Mouse (Mus musculus) hindbrain, embryonic 12.5 days (tissue): ENCODE results near the gene Fam78b. TPM values are rescaled to one million over a fixed set of nuclear protein-coding genes. Genes with fewer than 3 reads are reported as not detected.

Experiments
- ATAC-seq: fragments of 200-750 bp; cut with Nextera tagmentation; 2 replicates; pipeline ENCODE4 v1.8.0; 2017; ENCODE audit warnings: moderate TSS enrichment; ENCODE audit not compliant: low FRiP score
- H3K27ac ChIP-seq: fragments of 300-500 bp; sonication (generic); 2 replicates; pipeline ENCODE4 v1.5.1; 2016; ENCODE audit warnings: mild to moderate bottlenecking
- H3K27me3 ChIP-seq: fragments of 300-500 bp; sonication (generic); 2 replicates; pipeline ENCODE4 v1.6.1; 2016; ENCODE audit warnings: mild to moderate bottlenecking
- H3K36me3 ChIP-seq: fragments of 300-500 bp; sonication (generic); 2 replicates; pipeline ENCODE4 v1.6.1; 2016; ENCODE audit warnings: mild to moderate bottlenecking
- H3K4me1 ChIP-seq: fragments of 300-500 bp; sonication (generic); 2 replicates; pipeline ENCODE4 v1.6.1; 2016
- H3K4me2 ChIP-seq: fragments of 300-500 bp; sonication (generic); replicated peaks from 2 replicates; pipeline ENCODE4 v1.6.1; 2016; ENCODE audit warnings: mild to moderate bottlenecking
- H3K4me3 ChIP-seq: fragments of 300-500 bp; sonication (generic); 2 replicates; pipeline ENCODE4 v1.5.1; 2016; ENCODE audit warnings: mild to moderate bottlenecking
- H3K9ac ChIP-seq: fragments of 300-500 bp; sonication (generic); 2 replicates; pipeline ENCODE4 v1.6.1; 2016; ENCODE audit warnings: mild to moderate bottlenecking, moderate library complexity
- H3K9me3 ChIP-seq: fragments of 300-500 bp; sonication (generic); replicated peaks from 2 replicates; pipeline ENCODE4 v1.6.1; 2016; ENCODE audit warnings: mild to moderate bottlenecking
- WGBS: fragments of 180-500 bp; shearing (Covaris S2); methylation state at CpG from one replicate; pipeline ENCODE4 v1.1.7; 2016; 5-methylcytosine and 5-hydroxymethylcytosine counted together
- polyA plus RNA-seq: library from polyadenylated mRNA; unstranded; fragments of >200 nt; fragmentation: Nextera tagmentation; extraction: Ambion mirVana; gene quantifications from 2 replicates; pipeline ENCODE4 v1.2.1, GENCODE M21; 2016

The Fam78b gene
- polyA plus RNA-seq, 1 experiment from 2014 or later: 11.6 TPM

DNA sequence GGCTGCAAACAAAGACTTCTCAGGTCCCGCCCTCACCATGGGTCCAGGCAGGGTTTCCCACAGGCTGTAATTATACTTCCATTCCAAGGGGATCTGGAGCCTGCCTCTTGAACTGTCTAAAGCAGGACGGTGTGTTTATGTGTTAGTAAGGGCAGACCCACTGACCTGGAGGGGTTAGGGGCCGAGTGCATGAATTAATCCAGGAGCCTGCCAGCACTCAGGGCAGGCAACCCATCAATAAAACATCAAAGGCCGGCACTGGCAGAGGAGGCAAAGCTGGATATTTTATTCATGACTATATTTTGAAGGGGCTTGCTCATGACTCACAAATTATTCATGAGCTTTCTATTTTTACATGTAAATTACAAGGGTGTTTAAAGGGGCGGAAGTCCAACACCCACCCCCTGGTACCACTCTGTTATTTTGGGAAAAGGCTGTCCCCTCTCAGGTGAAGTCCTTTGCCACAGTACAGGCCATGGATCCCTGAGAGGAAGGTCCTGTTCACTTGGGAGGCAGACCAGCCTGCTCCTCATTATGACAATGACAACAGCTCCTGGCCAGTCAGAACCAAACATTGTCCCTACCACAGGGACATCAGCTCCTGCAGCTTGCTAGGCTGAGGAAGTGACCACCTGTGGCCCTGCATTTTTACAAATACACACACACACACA lies 103.9 kb downstream of the Fam78b start:
- ATAC-seq: peak; percentile 32; the same call in 1 of the 2 replicates
- H3K27ac ChIP-seq: no peak overlapping the region; the same call in 1 of the 2 replicates
- H3K4me3 ChIP-seq: no peak overlapping the region
- H3K4me2 ChIP-seq: no peak overlapping the region
- WGBS: 30% methylated on average over 5 of the region's 5 CpGs
- no peak overlapping the region for H3K9ac ChIP-seq
- no peaks in the 10 kb centered on the region for H3K36me3 ChIP-seq
- H3K9me3 ChIP-seq: no peaks in the 10 kb centered on the region
- peaks cover 9% of the 10 kb centered on the region; the same call in 1 of the 2 replicates for H3K4me1 ChIP-seq
- H3K27me3 ChIP-seq: no peaks in the 10 kb centered on the region

DNA sequence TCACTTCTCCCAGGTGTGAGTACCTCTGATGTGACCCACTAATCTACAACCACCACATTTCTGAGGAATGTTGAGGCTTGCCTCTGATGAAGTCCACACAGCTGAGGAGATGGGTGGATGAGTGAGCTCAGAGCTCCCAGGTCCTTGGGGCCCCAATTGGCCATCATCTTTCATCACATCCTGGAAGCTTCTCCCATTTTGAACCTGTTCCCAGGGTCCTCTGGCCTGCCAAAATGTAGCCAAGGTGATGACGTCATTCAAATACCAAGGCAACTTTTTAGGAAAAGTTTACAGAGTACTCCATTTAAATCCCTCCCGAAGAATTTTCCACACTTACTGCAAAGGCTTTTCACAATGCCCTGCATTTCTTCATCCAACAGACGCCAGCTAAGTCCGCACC lies 104.7 kb downstream of the Fam78b start:
- Histone ChIP-seq H3K9ac (no peak overlapping the region), H3K4me1 (peaks cover 9% of the 10 kb centered on the region; the same call in 1 of the 2 replicates), H3K4me3 (no peak overlapping the region), H3K27me3 (no peaks in the 10 kb centered on the region), H3K4me2 (no peak overlapping the region), H3K9me3 (no peaks in the 10 kb centered on the region), H3K27ac (no peak overlapping the region), H3K36me3 (no peaks in the 10 kb centered on the region)
- no peak for ATAC-seq
- 91% methylated on average over 4 of the region's 4 CpGs for WGBS

DNA sequence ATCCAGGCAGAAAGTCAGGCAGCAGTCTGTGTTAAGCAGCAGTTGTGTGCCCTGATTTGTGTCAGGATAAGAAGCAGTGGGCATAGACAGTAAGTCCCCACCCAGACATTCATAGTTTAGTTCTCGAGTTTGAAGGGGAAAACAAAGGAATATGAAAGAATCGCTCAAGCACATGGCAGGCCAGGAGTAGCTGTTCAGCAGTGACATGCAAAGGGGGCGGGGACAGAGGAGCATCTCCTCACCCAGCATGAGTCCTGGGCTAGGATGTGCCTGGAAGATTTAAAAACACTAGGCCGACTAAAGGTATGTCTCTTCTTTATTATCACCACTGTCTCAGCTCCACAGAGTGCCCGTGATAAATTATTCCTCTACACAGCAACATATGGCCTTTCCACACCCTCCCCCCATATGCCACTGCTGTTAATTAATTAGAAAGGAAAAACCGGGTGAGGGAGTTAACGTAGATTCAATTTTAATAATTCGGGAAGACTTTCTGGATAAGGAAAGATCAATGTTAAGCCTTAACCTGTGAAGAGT lies 107.8 kb downstream of the Fam78b start:
- ATAC-seq: no peak
- Histone ChIP-seq H3K4me1 (peaks cover 9% of the 10 kb centered on the region; the same call in 1 of the 2 replicates), H3K4me2 (no peak overlapping the region), H3K9me3 (no peaks in the 10 kb centered on the region), H3K36me3 (no peaks in the 10 kb centered on the region), H3K27me3 (no peaks in the 10 kb centered on the region), H3K27ac (no peak overlapping the region), H3K4me3 (no peak overlapping the region), H3K9ac (no peak overlapping the region)
- 70% methylated on average over 8 of the region's 8 CpGs for WGBS

DNA sequence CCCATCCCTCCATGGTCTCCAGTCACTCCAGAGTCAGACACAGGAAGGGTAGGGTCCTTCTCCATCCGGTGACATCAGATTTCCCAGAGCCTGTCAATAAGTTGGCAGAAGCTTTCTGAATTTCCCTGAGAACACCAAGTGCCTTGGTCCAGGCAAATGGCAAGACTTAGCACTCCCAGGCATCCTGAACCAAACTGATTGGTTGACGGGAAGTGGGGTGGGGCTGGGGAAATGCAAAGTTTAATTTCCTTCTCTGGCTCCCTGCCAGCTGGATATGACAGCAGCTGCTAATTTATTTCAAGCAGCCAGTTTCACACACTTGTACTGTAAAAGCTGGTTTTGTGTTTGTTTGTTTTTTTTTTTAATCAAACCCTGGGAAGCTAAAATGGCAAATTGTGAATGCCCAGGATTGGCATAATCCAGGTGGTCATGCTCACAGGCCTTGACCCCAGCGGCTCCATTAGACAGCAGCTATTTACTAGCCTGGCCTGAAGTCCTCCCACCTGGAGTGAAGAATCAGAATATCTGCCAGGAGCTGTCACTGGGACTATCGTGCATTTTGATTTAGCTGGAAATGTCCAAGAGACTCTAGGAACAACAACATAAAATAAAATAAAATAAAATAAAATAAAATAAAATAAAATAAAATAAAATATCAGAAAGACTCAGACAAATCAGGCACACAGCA lies 113.3 kb downstream of the Fam78b start:
- no peaks in the 10 kb centered on the region for H3K36me3 ChIP-seq
- H3K4me2 ChIP-seq: no peak overlapping the region
- peaks cover 11% of the 10 kb centered on the region; the same call in 1 of the 2 replicates for H3K4me1 ChIP-seq
- H3K9me3 ChIP-seq: no peaks in the 10 kb centered on the region
- no peak overlapping the region for H3K9ac ChIP-seq
- no peaks in the 10 kb centered on the region for H3K27me3 ChIP-seq
- 64% methylated on average over 4 of the region's 4 CpGs for WGBS
- 0 out of 2 replicates have a peak, but pooled peaks have one; percentile 15 for ATAC-seq
- H3K27ac ChIP-seq: no peak overlapping the region
- H3K4me3 ChIP-seq: no peak overlapping the region

DNA sequence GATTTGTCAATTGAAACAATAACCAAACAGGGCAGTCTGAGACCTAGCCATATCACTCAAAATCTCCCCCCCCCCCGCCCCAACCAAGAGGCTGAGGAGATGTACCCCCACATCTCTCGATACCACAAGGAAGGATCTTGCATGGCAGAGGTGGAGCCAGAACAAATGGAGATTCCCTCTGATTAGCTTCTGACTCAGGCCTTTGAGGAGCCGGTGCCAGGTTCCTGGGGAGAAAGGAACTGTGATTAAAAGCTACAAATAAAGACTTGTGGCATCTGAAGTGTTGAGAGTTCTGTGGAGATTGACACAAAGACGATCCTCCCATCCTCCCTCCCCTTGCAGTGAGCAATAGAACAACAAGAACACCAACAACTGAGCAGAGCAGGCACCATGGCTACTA lies 113.9 kb downstream of the Fam78b start:
- H3K4me1 ChIP-seq: peaks cover 11% of the 10 kb centered on the region; the same call in 1 of the 2 replicates
- ATAC-seq: no peak
- H3K36me3 ChIP-seq: no peaks in the 10 kb centered on the region
- H3K9me3 ChIP-seq: no peaks in the 10 kb centered on the region
- no peaks in the 10 kb centered on the region for H3K27me3 ChIP-seq
- no peak overlapping the region for H3K27ac ChIP-seq
- H3K4me3 ChIP-seq: no peak overlapping the region
- no peak overlapping the region for H3K4me2 ChIP-seq
- 36% methylated on average over 4 of the region's 4 CpGs for WGBS
- H3K9ac ChIP-seq: no peak overlapping the region

DNA sequence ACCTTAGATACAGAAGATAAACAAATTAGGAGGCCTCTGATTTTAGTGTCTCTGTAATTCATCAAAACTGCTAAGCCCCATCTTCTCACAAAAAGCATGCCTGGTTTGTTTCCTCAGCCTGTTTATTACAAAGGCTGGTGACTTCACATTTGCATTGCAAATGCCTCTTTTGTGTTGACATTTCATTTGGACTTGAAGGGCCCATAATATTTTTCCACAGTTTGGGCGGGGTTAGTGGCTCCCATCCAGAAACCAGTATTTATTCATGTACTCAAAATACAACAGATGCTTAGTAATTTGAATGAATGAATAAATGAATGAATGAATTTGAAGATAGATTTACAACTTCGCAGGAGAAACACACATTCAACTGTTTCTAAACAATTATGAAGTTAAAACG lies 115.5 kb downstream of the Fam78b start:
- Histone ChIP-seq H3K27me3 (no peaks in the 10 kb centered on the region), H3K36me3 (no peaks in the 10 kb centered on the region), H3K9ac (no peak overlapping the region), H3K27ac (no peak overlapping the region), H3K4me1 (peaks cover 11% of the 10 kb centered on the region; the same call in 1 of the 2 replicates), H3K4me3 (no peak overlapping the region), H3K4me2 (no peak overlapping the region), H3K9me3 (no peaks in the 10 kb centered on the region)
- ATAC-seq: no peak
- 67% methylated on average over 3 of the region's 3 CpGs for WGBS

DNA sequence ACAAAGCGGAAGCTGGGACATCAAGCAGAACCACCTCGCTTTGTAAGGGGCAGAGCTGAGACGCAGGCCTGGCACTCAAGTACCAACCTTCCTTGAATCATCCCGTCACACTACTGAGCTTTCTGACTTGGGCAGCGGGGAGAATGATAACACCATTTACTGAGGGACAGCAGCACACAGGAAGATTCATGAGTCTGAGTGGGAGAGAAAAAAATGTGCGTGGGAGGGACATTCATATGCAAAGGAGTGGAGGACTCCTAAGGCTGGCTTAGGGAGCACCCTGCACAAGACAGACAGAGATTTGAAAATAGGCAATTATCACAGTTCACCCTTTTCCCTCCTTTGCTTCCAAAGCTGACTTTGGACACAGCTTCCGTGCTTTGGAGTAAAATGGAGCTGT lies 117.8 kb downstream of the Fam78b start:
- 57% methylated on average over 7 of the region's 7 CpGs for WGBS
- Histone ChIP-seq H3K4me1 (peaks cover 13% of the 10 kb centered on the region; the same call in 1 of the 2 replicates), H3K9me3 (no peaks in the 10 kb centered on the region), H3K4me2 (no peak overlapping the region), H3K27ac (peak overlapping the region; percentile 52; the same call in 1 of the 2 replicates), H3K36me3 (no peaks in the 10 kb centered on the region), H3K27me3 (no peaks in the 10 kb centered on the region), H3K4me3 (no peak overlapping the region), H3K9ac (no peak overlapping the region)
- ATAC-seq: 0 out of 2 replicates have a peak, but pooled peaks have one; percentile 18

DNA sequence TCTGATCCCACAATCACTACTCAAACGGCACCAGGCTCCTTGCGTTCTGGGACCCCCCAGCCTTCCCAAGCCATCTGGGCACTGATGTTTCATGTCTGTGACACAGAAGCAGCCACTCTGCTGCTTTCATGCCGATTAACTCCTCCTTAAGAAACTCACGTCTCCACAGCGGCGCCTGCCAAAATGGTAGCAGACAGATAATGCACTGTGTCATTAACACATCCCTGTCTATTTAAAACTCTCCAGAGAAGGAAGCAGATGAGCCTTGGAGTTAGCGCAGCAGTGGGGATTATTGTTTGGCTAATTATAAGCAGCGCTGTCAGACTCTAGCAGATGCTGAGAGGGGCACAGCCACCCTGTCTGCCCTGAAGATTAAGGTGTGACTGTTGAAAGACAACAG lies 118.2 kb downstream of the Fam78b start:
- no peaks in the 10 kb centered on the region for H3K9me3 ChIP-seq
- peak overlapping the region; percentile 52; the same call in 1 of the 2 replicates for H3K27ac ChIP-seq
- no peaks in the 10 kb centered on the region for H3K27me3 ChIP-seq
- ATAC-seq: peak; percentile 66
- no peak overlapping the region for H3K4me2 ChIP-seq
- peaks cover 13% of the 10 kb centered on the region; the same call in 1 of the 2 replicates for H3K4me1 ChIP-seq
- WGBS: 41% methylated on average over 8 of the region's 8 CpGs
- H3K36me3 ChIP-seq: no peaks in the 10 kb centered on the region
- no peak overlapping the region for H3K9ac ChIP-seq
- H3K4me3 ChIP-seq: no peak overlapping the region

DNA sequence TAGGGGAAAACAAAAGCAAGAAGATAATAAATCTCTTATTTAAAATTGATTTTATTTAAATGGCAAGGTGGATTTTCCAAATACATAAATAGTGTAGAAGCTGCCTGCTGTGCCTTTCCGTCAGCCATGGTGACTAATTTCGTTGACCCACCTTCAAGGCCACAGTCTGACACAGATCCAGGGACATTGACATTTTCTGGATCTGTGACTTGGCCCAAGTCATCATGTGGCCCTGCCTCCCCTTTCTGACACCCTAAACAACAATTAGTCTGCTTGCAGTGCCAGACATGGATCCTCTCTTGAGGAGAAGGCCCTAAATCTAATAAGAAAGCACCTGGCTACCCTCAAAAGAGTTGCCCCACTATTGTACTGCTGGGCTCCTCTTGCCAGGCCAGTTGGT lies 121.2 kb downstream of the Fam78b start:
- no peak overlapping the region for H3K4me2 ChIP-seq
- H3K27ac ChIP-seq: no peak overlapping the region
- no peak overlapping the region for H3K9ac ChIP-seq
- no peak overlapping the region for H3K4me3 ChIP-seq
- 91% methylated on average over 2 of the region's 2 CpGs for WGBS
- H3K4me1 ChIP-seq: peaks cover 6% of the 10 kb centered on the region; the same call in 1 of the 2 replicates
- H3K27me3 ChIP-seq: no peaks in the 10 kb centered on the region
- ATAC-seq: no peak
- no peaks in the 10 kb centered on the region for H3K36me3 ChIP-seq
- H3K9me3 ChIP-seq: no peaks in the 10 kb centered on the region

DNA sequence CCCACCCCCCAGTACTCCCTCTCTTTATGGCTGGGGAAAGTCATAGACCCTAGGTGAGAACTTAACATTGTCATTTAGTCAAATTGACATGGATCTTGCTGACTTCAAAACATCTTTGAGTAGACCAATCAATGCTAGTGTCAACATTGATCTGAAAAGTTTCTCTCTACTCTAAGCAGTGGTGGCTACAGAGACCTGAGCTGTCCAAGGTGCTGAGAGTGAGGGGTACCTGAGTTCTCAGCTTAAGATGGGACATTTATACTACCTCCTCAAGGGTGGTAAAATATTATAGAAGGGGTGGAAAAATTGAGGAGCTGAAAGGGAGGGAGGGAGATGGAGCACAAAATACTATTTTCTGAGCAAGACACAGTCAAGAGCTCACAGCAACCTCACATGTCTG lies 122.3 kb downstream of the Fam78b start:
- H3K4me3 ChIP-seq: no peak overlapping the region
- H3K9ac ChIP-seq: no peak overlapping the region
- no peak for ATAC-seq

DNA sequence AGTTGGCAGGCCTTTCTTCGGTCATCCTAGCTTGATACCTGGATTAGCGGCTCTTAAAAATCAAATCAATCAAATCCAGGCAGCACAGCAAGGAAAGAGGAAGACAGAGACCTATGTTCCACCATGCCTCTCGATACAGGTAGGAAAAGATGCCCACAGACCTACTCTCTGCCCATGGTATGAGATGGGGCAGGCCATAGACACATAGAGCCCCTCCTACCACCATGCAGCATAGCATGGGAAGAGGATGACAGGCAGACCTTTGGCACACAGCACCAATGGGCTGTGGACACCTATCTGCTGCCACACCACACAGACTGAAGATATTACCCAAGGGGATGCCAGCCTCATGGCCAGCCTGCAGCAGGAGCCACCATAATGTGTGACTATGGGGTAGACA lies 124.7 kb downstream of the Fam78b start:
- Histone ChIP-seq H3K36me3 (no peaks in the 10 kb centered on the region), H3K27ac (no peak overlapping the region), H3K9ac (no peak overlapping the region), H3K4me3 (no peak overlapping the region), H3K4me2 (no peak overlapping the region), H3K9me3 (no peaks in the 10 kb centered on the region), H3K27me3 (no peaks in the 10 kb centered on the region), H3K4me1 (0 out of 2 replicates have a peak, but pooled peaks cover 2% of the 10 kb centered on the region)
- 77% methylated on average over 3 of the region's 3 CpGs for WGBS
- ATAC-seq: no peak

More for the DNA sequence above, 122.3 kb downstream of the Fam78b start:
- Histone ChIP-seq H3K4me2 (no peak overlapping the region), H3K27ac (no peak overlapping the region), H3K27me3 (no peaks in the 10 kb centered on the region), H3K4me1 (peaks cover 6% of the 10 kb centered on the region; the same call in 1 of the 2 replicates), H3K9me3 (no peaks in the 10 kb centered on the region), H3K36me3 (no peaks in the 10 kb centered on the region)

DNA sequence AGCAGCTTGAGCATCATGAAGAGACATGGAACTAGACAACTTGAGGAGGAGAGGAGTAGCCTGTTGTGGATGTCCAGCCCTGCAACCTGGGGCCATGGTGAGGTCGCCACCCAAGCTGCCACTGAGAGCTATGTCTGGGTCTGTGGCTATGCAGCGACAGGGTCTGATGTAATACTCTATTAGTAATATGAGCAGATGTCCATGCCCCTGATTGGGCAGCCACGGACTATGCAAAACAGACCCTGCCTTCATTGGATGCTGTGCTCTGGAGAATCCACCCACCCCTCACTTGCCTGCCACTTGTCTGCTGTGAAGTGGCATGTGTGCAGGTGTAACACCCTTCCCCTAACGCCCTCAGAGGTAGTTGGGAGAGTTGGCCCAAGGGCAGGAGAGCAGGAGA lies 125.1 kb downstream of the Fam78b start:
- Histone ChIP-seq H3K27ac (no peak overlapping the region), H3K9me3 (no peaks in the 10 kb centered on the region), H3K4me1 (0 out of 2 replicates have a peak, but pooled peaks cover 2% of the 10 kb centered on the region), H3K36me3 (no peaks in the 10 kb centered on the region), H3K27me3 (no peaks in the 10 kb centered on the region), H3K9ac (no peak overlapping the region), H3K4me2 (no peak overlapping the region), H3K4me3 (no peak overlapping the region)
- 77% methylated on average over 4 of the region's 4 CpGs for WGBS
- no peak for ATAC-seq
